Mouse (Mus musculus) right cerebral cortex, postnatal 25 days (tissue): ENCODE results near the gene Cse1l.
A peak's percentile ranks its signal among the peaks of the same experiment; 100 is the strongest.

ENCODE experiments used
- DNase-seq: peaks from one replicate; pipeline ENCODE4 v3.0.0; 2022

Gene Cse1l

GRCm38 (mm10) chr2:166903719-166904282 is 2.0 kb upstream of the Cse1l start:
- no peak for DNase-seq

GRCm38 (mm10) chr2:166906523-166907182 is 813 bp downstream of the Cse1l start:
- DNase-seq: no peak

DNA sequence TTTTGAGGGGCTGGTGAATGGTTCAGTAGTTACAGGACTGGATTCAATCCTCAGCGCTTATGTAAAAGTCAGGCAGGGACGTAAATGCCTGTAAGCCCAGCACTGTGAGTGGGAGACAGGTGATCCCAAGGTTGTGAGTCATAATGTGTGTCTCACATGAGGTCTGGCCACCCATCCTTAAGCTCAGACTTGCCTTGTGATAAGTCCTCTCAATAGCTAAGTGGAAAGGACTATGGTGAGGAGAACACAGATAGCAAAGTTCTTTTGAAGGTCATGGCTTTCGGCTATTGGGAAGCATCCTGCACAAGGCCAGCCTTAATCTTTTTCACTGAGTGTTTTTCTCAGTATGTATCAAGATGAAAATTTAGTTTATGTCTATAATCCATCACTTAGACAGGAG is 3.9 kb downstream of the Cse1l start:
- no peak for DNase-seq

DNA sequence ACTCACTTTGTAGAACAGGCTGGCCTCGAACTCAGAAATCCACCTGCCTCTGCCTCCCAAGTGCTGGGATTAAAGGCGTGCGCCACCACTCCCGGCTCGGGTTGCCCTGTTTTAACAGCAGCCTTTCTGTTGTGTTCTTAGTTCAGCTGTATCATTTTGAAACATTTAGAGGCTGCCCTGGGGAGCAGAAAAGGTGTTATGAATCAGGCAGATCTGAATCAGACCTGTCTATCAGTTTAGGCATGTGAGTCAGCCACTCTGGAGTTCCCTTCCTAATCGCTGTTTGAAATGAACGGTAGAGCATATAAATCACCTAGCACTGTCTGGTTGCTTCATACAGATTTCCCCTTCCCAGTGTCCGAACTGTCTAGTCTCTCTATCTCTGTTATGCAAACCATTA is 4.7 kb downstream of the Cse1l start:
- DNase-seq: no peak

DNA sequence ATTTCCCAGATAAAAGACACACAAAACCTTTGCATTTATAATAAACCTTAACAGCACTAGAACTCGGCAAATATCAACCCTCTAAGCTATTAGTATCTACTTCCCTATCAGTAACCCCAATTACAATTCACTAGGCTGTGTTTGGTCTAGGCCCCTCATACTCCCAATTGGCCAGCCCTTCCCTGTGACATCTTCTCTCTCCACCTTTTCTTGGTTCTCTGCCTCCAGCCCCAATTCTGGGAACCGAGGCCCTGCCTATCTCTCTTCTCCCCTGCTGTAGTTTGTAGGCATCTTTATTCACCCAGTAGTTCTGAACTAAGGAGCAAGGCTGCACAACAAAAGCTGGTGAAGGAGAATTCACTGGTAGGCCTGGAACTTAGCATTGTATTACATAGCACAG is 18.1 kb downstream of the Cse1l start:
- DNase-seq: no peak

DNA sequence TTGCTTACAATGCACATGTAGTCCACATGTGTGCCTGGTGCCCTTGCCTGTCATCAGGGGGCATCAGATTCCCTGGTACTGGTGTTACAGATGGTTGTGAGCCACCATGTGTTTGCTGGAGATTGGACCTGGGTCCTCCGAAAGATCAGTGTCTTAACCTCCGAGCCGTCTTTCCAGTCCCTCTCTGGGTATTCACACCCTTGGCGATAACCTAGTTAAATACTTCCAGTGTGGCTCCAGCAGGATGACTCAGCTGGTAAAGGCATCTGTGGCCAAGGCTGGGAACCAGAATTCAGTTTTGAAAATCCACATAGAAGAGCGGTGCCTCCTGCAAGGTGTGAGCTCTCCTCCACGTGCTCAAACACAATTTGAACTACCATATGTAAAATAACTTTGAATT is 28.1 kb downstream of the Cse1l start:
- no peak for DNase-seq

DNA sequence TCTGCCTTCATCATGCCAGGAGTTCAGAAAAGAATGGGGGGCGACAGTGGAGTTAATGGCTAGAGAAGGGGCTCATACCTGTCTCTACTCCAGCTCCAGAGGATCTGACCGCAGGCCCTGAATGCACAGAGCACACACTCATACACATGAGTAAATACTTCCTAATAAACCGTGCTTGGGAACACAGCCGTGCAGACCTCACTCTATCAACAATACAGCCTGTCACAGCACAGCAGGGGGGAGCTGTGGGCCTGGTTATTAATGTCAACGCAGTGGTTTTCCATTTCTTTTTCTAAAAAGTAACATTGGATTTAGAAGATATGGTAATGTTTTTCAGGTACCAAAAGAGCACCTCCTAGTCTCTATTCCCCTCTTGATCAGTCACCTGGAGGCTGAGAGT is 28.6 kb downstream of the Cse1l start:
- no peak for DNase-seq

- DNase-seq: no peak
These were observed 29.7 kb downstream of the Cse1l start for GRCm38 (mm10) chr2:166935582-166935981.

- DNase-seq: no peak
These were observed 30.3 kb downstream of the Cse1l start for GRCm38 (mm10) chr2:166936166-166936565.

GRCm38 (mm10) chr2:166943146-166943545 is 37.3 kb downstream of the Cse1l start:
- DNase-seq: no peak

DNA sequence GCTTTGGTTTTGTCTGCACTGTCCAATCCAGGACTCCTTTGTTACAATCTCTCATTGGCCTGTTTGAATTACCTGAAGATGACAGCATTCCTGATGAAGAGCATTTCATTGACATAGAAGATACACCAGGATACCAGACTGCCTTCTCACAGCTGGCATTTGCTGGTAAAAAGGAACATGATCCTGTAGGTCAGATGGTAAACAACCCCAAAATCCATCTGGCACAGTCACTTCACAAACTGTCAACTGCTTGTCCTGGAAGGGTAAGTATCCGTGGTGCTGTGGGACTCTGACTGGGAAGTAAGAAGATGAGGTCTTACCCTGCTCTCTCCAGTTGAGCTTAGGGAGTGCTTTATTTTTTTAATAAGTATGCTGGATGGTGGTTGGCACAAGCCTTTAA is 38.5 kb downstream of the Cse1l start:
- no peak for DNase-seq

DNA sequence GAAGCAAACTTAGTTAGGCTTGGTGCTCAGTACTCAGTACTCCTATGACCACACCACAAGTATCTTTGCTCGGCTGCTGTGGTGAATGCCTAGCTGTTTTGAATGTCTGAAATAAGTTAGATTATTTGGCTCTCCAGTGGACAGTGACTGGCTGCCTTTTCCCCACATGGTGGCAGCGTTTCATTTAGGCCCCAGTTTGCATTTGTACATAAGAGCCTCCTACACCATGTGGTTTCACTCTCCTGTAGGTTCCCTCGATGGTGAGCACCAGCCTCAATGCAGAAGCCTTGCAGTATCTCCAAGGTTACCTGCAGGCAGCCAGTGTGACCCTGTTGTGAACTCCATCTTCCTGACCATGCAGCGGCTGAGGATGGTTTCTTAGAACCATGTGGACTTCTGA is 39.6 kb downstream of the Cse1l start:
- no peak for DNase-seq

DNA sequence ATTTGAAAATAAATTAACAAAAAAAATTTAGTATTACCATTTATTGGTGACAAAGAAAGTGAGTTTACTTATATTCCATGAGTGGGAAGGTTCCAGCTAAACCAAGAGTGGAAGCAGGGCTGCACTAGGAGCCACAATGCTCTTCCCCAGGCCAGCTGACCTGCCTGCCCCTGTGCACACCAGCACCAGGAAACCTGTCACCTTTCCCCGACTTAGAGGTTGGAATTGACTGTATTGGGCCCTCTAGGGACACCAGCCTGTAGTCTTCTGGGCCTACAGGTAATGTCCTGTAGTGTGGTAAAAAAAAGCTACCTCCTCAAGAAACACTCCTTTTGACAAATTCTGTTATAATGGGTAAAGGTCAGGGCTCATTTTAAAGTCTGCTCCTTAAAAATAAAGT is 42.4 kb downstream of the Cse1l start:
- no peak for DNase-seq

DNA sequence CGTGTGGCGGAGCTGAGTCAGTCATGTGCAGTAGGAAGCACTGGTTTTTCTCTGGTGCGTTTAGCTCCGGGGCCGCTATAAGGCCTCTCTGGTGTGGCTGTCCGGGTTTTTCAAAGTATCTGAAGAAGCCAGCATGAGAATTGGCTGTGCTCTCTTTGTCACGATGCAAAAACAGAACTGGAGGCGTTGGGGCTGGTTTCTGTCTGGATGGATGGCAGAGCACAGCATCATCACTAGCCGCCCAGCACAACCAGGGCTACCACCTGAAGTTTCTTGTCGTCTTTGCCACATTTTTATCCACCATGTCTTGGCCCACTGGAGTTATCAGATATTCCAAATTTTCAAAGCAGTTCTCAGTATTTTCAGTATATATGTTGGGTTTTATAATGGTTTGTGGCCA is 43.1 kb downstream of the Cse1l start:
- DNase-seq: no peak

GRCm38 (mm10) chr2:166950853-166951648 is 45.2 kb downstream of the Cse1l start:
- DNase-seq: no peak

DNA sequence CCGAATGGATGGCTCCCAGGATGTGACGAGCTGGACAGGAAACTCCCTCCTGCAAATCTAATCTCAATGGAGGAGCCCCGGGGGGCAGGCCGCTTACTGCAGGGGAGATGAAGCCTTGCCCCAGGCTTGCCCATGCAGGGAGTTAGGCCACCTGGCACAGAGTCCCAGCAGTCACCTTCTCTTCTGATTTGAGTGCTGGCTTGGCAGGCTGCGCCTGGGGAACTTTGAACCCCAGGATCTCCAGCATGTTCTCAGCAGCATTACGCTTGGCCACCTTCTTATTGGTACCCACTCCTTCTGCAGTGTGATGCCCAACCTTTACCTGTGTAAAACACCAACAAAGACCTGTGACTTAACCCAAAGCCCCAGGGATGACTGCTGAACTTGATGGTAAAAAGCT is 46.3 kb downstream of the Cse1l start:
- no peak for DNase-seq

GRCm38 (mm10) chr2:166956805-166957204 is 51.0 kb downstream of the Cse1l start:
- peak; percentile 39 for DNase-seq

DNA sequence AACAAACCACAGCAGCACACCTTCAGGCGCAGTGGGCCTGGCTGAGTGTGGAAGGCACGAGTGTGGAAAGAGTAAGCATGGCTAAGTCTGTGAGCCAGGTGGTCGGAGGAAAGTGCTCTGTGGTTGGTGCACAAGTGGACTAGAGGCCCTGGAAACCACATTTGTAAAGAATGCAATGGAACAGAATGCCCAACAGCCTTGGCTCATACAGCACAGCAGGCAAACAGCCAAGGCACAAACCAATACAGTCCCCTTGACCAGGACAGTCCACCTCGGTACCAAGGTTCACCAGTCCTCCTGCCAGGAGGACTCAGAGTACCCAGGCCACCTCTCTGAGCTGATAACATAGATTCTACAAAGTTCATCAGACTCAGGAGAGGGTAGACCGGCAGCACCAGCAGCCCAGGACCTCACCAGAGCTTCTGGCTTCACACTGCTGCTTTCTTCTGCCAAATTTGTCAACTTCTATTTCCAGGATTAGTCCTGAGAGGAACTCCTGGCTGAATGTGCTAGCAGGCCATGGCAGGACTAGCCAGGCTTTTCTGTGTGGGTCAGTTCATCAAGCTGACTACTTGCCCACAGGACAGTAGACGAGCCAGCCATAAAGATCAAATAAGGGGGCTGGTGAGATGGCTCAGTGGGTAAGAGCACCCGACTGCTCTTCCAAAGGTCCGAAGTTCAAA is 54.9 kb downstream of the Cse1l start:
- no peak for DNase-seq

- no peak for DNase-seq
These were observed 57.4 kb downstream of the Cse1l start for GRCm38 (mm10) chr2:166963257-166963656.

DNA sequence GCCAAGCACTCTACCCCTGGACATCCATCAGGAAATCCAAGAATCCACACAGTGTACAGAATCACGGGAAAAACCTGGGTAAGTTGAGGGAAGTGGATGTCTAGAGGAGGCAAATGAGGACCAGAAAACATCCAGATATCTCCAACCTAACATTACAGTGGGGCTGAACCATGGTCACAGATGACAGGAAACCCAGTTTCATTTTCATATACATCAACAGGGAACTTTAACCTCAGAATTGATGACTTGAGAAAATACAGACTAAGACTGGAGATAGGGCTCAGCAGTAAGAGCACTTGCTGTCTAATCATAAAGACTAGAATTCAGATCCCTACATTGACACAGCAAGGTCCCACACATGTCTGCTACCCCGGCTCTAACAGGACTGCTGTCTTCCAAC is 58.9 kb downstream of the Cse1l start:
- no peak for DNase-seq

- DNase-seq: no peak
These were observed 67.3 kb downstream of the Cse1l start for GRCm38 (mm10) chr2:166973153-166973552.

DNA sequence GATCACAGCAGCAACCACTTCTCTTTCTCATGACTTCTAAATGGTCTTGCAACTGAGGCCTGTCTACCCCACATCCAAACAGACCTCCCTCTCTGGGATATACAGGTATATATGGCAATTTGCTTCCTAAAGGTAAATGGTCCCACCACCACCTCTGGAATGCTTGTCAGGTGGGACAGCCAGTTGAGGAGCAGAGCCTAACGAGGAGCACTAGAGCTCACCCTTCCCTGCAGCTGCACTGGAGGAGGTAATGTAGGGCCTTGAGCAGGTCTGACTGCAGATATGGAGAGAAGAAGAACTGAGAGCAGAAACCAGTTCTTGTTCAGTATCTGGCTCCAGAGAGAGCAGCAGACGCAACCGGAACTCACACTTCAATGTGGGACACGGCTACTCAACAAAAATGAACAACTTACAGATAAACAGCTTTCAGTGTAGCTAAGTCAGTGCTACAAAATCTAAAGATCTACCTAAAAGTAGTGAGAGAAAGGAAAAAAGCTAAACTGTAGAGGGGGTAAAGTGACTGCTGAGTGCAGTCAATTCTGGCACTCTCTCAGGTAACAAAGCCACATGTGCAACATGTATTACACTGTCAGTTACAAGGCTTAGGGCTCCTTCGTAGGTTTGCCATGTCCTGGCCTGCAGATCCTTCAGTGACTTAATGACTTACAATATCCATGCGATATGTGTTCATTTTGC is 68.5 kb downstream of the Cse1l start:
- DNase-seq: no peak

DNA sequence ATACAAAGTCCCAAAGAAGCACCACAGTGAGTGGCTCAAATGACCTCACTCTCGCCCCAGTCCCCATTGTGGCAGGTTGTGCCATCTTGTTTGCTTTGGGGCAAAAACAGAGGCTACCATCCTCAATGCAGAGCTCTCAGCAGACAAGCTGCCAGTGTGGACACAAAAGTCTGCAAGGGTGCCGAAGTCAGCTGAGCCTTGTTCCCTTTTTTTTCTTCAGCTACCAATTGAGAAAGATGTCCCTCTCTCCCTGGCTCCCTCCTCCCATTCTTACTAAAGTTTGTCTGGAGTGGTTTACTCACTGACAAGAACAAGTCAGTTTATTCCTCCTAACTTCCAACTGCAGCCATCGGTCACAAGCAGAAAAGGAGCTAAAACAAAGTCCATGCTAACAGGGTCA is 70.5 kb downstream of the Cse1l start:
- no peak for DNase-seq
